In the genomic region with DNA sequence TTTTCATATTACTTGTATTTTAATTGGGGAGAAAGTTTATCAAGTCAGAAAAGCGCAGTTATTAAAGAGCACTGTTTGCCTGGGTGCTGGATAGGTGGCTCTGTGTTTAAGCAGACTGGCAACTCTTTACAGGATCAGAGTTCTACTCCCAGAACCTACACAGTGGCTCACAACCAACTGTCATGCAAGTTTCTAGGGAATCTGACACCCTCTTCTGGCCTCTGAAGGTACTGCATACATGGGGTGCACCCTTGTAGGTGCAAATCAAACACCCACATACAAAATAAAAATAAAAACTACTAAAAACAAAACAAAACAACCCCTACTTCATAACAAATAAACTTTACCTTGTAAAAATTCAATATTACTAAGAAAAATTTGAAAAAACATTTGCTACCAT, we compare ENCODE assay signal across 13 mouse cellular contexts.
DNase-seq lines count a peak whose midpoint lies in the region; ATAC-seq and TF ChIP-seq lines count a peak whose summit lies in the region.
"Had no signal": no experiment of that assay in that cellular context is flagged by ENCODE, and none has a peak within 500 bp of the region (broad histone marks: within the 10 kb centered on the region; RNA-seq: fewer than 3 reads in every experiment).

No protein-coding gene starts in this region.

- H3K27ac ChIP-seq in heart, postnatal 0 days (ENCODE audit: low read depth) = no peak overlapping the region
- no peak overlapping the region for H3K27ac ChIP-seq in heart, embryonic 11.5 days (ENCODE audit: low read depth, low read length)
- H3K27ac ChIP-seq: embryonic facial prominence, embryonic 12.5 days; limb, embryonic 12.5 days; neural tube, embryonic 13.5 days had no signal

- ATAC-seq in heart, postnatal 0 days (ENCODE audit: insufficient read depth, low read depth) = no peak
- no peak for ATAC-seq in heart, embryonic 11.5 days (replicated peaks; ENCODE audit: insufficient number of reproducible peaks, low FRiP score, low TSS enrichment)
- ATAC-seq in monocyte, adult 5-6 weeks (replicated peaks; ENCODE audit: insufficient number of reproducible peaks, low FRiP score, low TSS enrichment, poor library complexity, severe bottlenecking) = no peak
- ATAC-seq: activated CD4-positive, CD25-positive, alpha-beta regulatory T cell, adult 4 months had no signal

- TF ChIP-seq EP300 in heart, postnatal 0 days (IDR thresholded peaks at IDR 0.05; ENCODE audit: low read depth) = no peak

- 86% methylated on average over 1 of the region's 1 CpGs for WGBS in heart, postnatal 0 days
- WGBS in heart, embryonic 11.5 days (ENCODE audit: insufficient replicate concordance) = 53% methylated on average over 1 of the region's 1 CpGs

- DNase-seq in heart, postnatal 0 days (ENCODE audit: low spot score) = no peak
- DNase-seq in testis, postnatal 10 days (ENCODE audit: low spot score) = peak; percentile 44
- DNase-seq in testis, postnatal 14 days (ENCODE audit: low spot score) = no peak
- DNase-seq in kidney, postnatal 36 days = peak; percentile 16 to 50
- DNase-seq in spleen, postnatal 4 days (ENCODE audit: low spot score in 2 of 2) = no peak
- DNase-seq in MN1 (ENCODE audit: low spot score) = no peak
- DNase-seq: thymus, adult 2 months had no signal

- no peaks in the 10 kb centered on the region for H3K36me3 ChIP-seq in heart, postnatal 0 days (replicated peaks; ENCODE audit: control insufficient read depth, insufficient read depth, low read length)
- H3K36me3 ChIP-seq in heart, embryonic 11.5 days (ENCODE audit: control insufficient read depth, insufficient read depth, low read length) = no peaks in the 10 kb centered on the region
- H3K36me3 ChIP-seq: embryonic facial prominence, embryonic 12.5 days; limb, embryonic 12.5 days; neural tube, embryonic 13.5 days had no signal

- peak; percentile 37 for TF ChIP-seq CTCF in heart, postnatal 0 days (IDR thresholded peaks at IDR 0.05; ENCODE audit: low read depth)

- no peaks in the 10 kb centered on the region for H3K4me1 ChIP-seq in heart, postnatal 0 days (ENCODE audit: control insufficient read depth, insufficient read depth)
- no peaks in the 10 kb centered on the region for H3K4me1 ChIP-seq in heart, embryonic 11.5 days (ENCODE audit: control insufficient read depth, insufficient read depth, low read length)
- H3K4me1 ChIP-seq: embryonic facial prominence, embryonic 12.5 days; limb, embryonic 12.5 days; neural tube, embryonic 13.5 days had no signal

- no peaks in the 10 kb centered on the region for H3K27me3 ChIP-seq in heart, postnatal 0 days (ENCODE audit: control insufficient read depth, insufficient read depth, low read length)
- no peaks in the 10 kb centered on the region for H3K27me3 ChIP-seq in heart, embryonic 11.5 days (ENCODE audit: control insufficient read depth, insufficient read depth, low read length)
- H3K27me3 ChIP-seq: embryonic facial prominence, embryonic 12.5 days; limb, embryonic 12.5 days; neural tube, embryonic 13.5 days had no signal

- H3K9me3 ChIP-seq in heart, postnatal 0 days (replicated peaks; ENCODE audit: control insufficient read depth, low read length) = no peaks in the 10 kb centered on the region
- H3K9me3 ChIP-seq in heart, embryonic 11.5 days (replicated peaks; ENCODE audit: control insufficient read depth, low read length) = no peaks in the 10 kb centered on the region
- H3K9me3 ChIP-seq: embryonic facial prominence, embryonic 12.5 days; limb, embryonic 12.5 days; neural tube, embryonic 13.5 days had no signal

- no peak overlapping the region for H3K9ac ChIP-seq in heart, postnatal 0 days (replicated peaks; ENCODE audit: low read depth, low read length)
- no peak overlapping the region for H3K9ac ChIP-seq in heart, embryonic 11.5 days (ENCODE audit: low read depth, low read length)
- H3K9ac ChIP-seq: embryonic facial prominence, embryonic 12.5 days; limb, embryonic 12.5 days; neural tube, embryonic 13.5 days had no signal

- H3K4me3 ChIP-seq in heart, postnatal 0 days (ENCODE audit: low read depth, low read length) = no peak overlapping the region
- no peak overlapping the region for H3K4me3 ChIP-seq in heart, embryonic 11.5 days (ENCODE audit: low read depth, low read length)
- H3K4me3 ChIP-seq: embryonic facial prominence, embryonic 12.5 days; limb, embryonic 12.5 days; neural tube, embryonic 13.5 days had no signal

- no peak overlapping the region for H3K4me2 ChIP-seq in heart, postnatal 0 days (ENCODE audit: low read depth, low read length)
- no peak overlapping the region for H3K4me2 ChIP-seq in heart, embryonic 11.5 days
- H3K4me2 ChIP-seq: embryonic facial prominence, embryonic 12.5 days; limb, embryonic 12.5 days; neural tube, embryonic 13.5 days had no signal

Comparison
In these comparisons a context has a peak if more than half of its experiments do, and no peak if none do; other contexts are left out.
1. DNase-seq: peak in testis, postnatal 10 days (single experiment) and kidney, postnatal 36 days (2 of 2); none in heart, postnatal 0 days (single experiment), testis, postnatal 14 days (single experiment), spleen, postnatal 4 days (0 of 2) and MN1 (single experiment).